Mouse (Mus musculus): ENCODE results near the gene Gnai2. TPM values are rescaled to one million over a fixed set of nuclear protein-coding genes. Genes with fewer than 3 reads are reported as not detected.

The Gnai2 gene
- polyA plus RNA-seq, 1 experiment = 388 TPM

GRCm38 (mm10) chr9:107617461-107617860 is 17.7 kb downstream of the Gnai2 start:
- H3K4me1 ChIP-seq (ENCODE audit: control insufficient read depth, insufficient read depth, low read length) = peaks cover 21% of the 10 kb centered on the region
- H3K27ac ChIP-seq (ENCODE audit: insufficient read depth, low read length) = no peak overlapping the region
- H3K4me3 ChIP-seq (ENCODE audit: insufficient read depth, low read length) = no peak overlapping the region
- TF ChIP-seq POLR2A (IDR thresholded peaks at IDR 0.05; ENCODE audit: low read depth, low read length) = no peak
- no peak for TF ChIP-seq CTCF (IDR thresholded peaks at IDR 0.05; ENCODE audit: borderline replicate concordance, insufficient read depth, low read length)

GRCm38 (mm10) chr9:107615035-107615434 is 20.1 kb downstream of the Gnai2 start:
- H3K27ac ChIP-seq (ENCODE audit: insufficient read depth, low read length) = no peak overlapping the region
- H3K4me3 ChIP-seq (ENCODE audit: insufficient read depth, low read length) = no peak overlapping the region
- TF ChIP-seq POLR2A (IDR thresholded peaks at IDR 0.05; ENCODE audit: low read depth, low read length) (no peak), CTCF (IDR thresholded peaks at IDR 0.05; ENCODE audit: borderline replicate concordance, insufficient read depth, low read length) (no peak)
- peaks cover 11% of the 10 kb centered on the region for H3K4me1 ChIP-seq (ENCODE audit: control insufficient read depth, insufficient read depth, low read length)

- Histone ChIP-seq H3K4me1 (ENCODE audit: control insufficient read depth, insufficient read depth, low read length) (peaks cover 2% of the 10 kb centered on the region; the same call in 1 of the 2 replicates), H3K4me3 (ENCODE audit: insufficient read depth, low read length) (no peak overlapping the region), H3K27ac (ENCODE audit: insufficient read depth, low read length) (peak overlapping the region; percentile 67)
- no peak for TF ChIP-seq CTCF (IDR thresholded peaks at IDR 0.05; ENCODE audit: borderline replicate concordance, insufficient read depth, low read length)
- no peak for TF ChIP-seq POLR2A (IDR thresholded peaks at IDR 0.05; ENCODE audit: low read depth, low read length)
These were observed 22.1 kb downstream of the Gnai2 start for GRCm38 (mm10) chr9:107612945-107613569.

GRCm38 (mm10) chr9:107612191-107612944 is 22.8 kb downstream of the Gnai2 start:
- Histone ChIP-seq H3K4me1 (ENCODE audit: control insufficient read depth, insufficient read depth, low read length) (peaks cover 2% of the 10 kb centered on the region; the same call in 1 of the 2 replicates), H3K27ac (ENCODE audit: insufficient read depth, low read length) (no peak overlapping the region), H3K4me3 (ENCODE audit: insufficient read depth, low read length) (no peak overlapping the region)
- peak; percentile 83 for TF ChIP-seq CTCF (IDR thresholded peaks at IDR 0.05; ENCODE audit: borderline replicate concordance, insufficient read depth, low read length)
- peak; percentile 68 for TF ChIP-seq POLR2A (IDR thresholded peaks at IDR 0.05; ENCODE audit: low read depth, low read length)

GRCm38 (mm10) chr9:107611456-107612190 is 23.5 kb downstream of the Gnai2 start:
- no peak for TF ChIP-seq POLR2A (IDR thresholded peaks at IDR 0.05; ENCODE audit: low read depth, low read length)
- TF ChIP-seq CTCF (IDR thresholded peaks at IDR 0.05; ENCODE audit: borderline replicate concordance, insufficient read depth, low read length) = no peak
- Histone ChIP-seq H3K4me3 (ENCODE audit: insufficient read depth, low read length) (no peak overlapping the region), H3K27ac (ENCODE audit: insufficient read depth, low read length) (no peak overlapping the region), H3K4me1 (ENCODE audit: control insufficient read depth, insufficient read depth, low read length) (peaks cover 2% of the 10 kb centered on the region; the same call in 1 of the 2 replicates)

- TF ChIP-seq CTCF (IDR thresholded peaks at IDR 0.05; ENCODE audit: borderline replicate concordance, insufficient read depth, low read length) (no peak), POLR2A (IDR thresholded peaks at IDR 0.05; ENCODE audit: low read depth, low read length) (no peak)
- Histone ChIP-seq H3K4me1 (ENCODE audit: control insufficient read depth, insufficient read depth, low read length) (peaks cover 2% of the 10 kb centered on the region; the same call in 1 of the 2 replicates), H3K4me3 (ENCODE audit: insufficient read depth, low read length) (no peak overlapping the region), H3K27ac (ENCODE audit: insufficient read depth, low read length) (no peak overlapping the region)
These were observed 25.7 kb downstream of the Gnai2 start for GRCm38 (mm10) chr9:107609433-107609830.

- H3K4me1 ChIP-seq (ENCODE audit: control insufficient read depth, insufficient read depth, low read length) = peaks cover 2% of the 10 kb centered on the region; the same call in 1 of the 2 replicates
- H3K4me3 ChIP-seq (ENCODE audit: insufficient read depth, low read length) = no peak within 1 kb of the TSS
These were observed 26.3 kb downstream of the Gnai2 start, which contains the start of gene Sema3b for GRCm38 (mm10) chr9:107608741-107609432. Sema3b (minus strand) TSS chr9:107609229.

GRCm38 (mm10) chr9:107607653-107608245 is 27.4 kb downstream of the Gnai2 start:
- no peak overlapping the region for H3K27ac ChIP-seq (ENCODE audit: insufficient read depth, low read length)
- peaks cover 2% of the 10 kb centered on the region; the same call in 1 of the 2 replicates for H3K4me1 ChIP-seq (ENCODE audit: control insufficient read depth, insufficient read depth, low read length)
- TF ChIP-seq CTCF (IDR thresholded peaks at IDR 0.05; ENCODE audit: borderline replicate concordance, insufficient read depth, low read length) (no peak), POLR2A (IDR thresholded peaks at IDR 0.05; ENCODE audit: low read depth, low read length) (no peak)
- no peak overlapping the region for H3K4me3 ChIP-seq (ENCODE audit: insufficient read depth, low read length)

More at GRCm38 (mm10) chr9:107608741-107609432, 26.3 kb downstream of the Gnai2 start, which contains the start of gene Sema3b:
- TF ChIP-seq CTCF (IDR thresholded peaks at IDR 0.05; ENCODE audit: borderline replicate concordance, insufficient read depth, low read length) (no peak), POLR2A (IDR thresholded peaks at IDR 0.05; ENCODE audit: low read depth, low read length) (no peak)
- no peak within 1 kb of the TSS for H3K27ac ChIP-seq (ENCODE audit: insufficient read depth, low read length)

All from embryonic fibroblast, embryonic 13.5 days (primary cell).